Mouse (Mus musculus) kidney, postnatal 4 days (tissue): ENCODE data around the gene Gpx6.

ENCODE experiments used
- DNase-seq, 2 experiments: peaks; one replicate each; pipeline ENCODE4 v3.0.0; 2021; ENCODE audit warnings: mixed read lengths in 2 of 2

The Gpx6 gene

DNA sequence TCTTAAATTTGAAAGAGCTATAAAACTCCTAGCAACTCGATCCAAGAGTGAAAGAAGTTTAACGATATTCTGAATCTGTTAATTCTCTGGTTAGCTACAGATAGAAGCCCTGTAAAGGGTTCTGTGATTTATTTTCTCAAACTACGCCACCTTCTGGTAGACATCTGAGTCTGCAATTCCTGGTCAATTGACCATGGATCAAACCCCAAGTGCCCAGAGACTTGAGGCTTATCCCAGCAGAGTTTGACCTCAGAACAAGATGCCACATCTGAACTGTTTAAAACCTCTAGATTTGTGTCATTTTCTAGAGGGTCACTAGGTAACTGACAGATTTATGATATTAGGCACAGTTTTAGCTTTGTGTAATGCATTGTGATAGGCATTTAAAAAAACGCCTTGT, 14.3 kb downstream of the Gpx6 start:
- no peak for DNase-seq

GRCm38 (mm10) chr13:21326657-21327211, 14.8 kb downstream of the Gpx6 start:
- DNase-seq = peak; percentile 92

DNA sequence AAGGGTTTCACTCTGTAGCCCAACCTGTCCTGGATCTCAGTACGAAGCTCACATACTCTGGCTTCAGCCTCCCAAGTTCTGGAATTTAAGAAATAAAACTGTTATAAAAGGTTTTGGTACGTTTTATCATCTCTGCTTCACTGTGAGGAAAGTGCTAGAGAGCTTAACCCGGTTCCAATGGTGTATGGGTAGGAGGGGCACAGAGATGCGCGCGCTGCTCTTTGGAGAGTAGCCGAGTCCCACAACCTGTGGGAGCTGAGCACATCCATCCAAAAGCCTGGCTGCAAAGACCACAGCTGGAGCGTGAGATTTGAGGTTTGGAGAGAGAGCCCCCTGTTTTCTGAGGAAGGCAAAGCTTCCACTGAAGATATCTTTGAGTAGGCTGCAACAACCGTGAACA, 15.5 kb downstream of the Gpx6 start:
- DNase-seq = peak; percentile 16 to 38

DNA sequence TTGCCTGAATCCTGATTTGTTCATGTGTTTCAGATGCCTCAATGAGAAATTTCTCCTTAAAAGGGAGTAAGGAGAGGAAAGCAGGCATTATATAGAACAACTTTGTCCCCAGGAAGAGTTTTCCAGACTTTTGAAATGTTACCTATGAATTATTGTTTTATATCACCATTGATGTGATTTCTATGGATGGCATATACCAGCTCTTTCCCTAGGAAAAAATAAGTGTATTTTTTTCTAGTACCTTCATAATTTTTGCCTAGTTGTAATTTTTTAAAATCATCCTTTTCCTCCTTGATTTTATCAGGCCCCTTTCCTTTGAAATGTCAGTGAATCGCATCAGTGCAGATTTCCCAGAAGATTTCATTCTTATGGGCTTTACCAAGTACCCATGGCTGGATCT, 34.7 kb downstream of the Gpx6 start, which contains the start of gene Olfr1367:
TSS of gene Olfr1367 (plus strand) at position 301 of the 400 bp plus-strand sequence.
- no peak for DNase-seq

DNA sequence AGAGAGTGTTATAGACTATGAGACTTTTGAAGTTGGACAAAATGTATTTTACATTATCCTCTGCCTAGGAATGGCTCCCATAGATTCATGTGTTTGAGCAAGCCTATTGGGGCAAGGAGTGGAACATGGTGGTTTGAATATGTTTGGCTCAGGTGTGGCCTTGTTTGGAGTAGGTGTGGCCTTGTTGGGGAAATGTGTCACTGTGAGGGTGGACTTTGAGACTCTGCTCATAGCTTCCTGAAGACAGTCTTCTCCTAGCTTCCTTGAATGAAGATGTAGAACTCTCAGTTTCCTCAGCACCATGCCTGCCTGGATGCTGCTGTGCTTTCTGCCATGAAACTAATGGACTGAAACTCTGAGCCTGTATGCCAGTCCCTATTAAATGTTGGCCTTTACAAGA, 38.7 kb downstream of the Gpx6 start:
- no peak for DNase-seq

DNA sequence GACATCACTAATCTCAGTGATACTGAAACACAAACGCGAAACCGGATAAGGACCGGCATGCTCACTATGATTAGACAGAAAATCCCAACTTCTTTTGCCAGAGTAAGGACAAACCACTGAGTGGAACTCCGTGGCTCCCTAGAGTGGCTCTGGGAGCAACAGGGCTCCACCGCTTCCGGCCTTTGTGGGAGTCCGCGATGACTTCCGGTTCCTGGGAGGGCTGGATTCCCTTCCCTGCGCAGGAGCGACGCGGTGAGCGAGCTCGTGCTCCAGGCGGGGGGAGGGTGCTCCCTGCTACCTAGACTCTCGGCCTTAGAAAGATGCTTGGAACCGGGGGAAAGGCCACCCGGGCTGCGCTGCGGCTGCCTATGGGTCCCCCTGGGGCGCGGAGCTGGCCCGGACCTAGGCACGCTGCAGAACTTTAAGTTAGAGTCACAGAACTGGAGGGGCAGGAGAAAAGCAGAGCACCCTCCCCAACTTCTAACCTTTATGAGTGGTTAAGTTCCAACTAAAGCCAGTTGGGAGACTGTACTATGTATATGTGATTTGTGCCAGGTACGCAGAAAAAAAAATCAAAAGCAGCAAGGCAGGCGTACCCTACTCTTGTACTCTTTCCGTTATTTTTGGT, 50.8 kb downstream of the Gpx6 start, which contains the start of gene Zscan12:
TSS of gene Zscan12 (plus strand) at position 200 of the 628 bp plus-strand sequence.
- DNase-seq = peak; percentile 89 to 94

- peak; percentile 14 to 27 for DNase-seq
Observed at GRCm38 (mm10) chr13:21363719-21364118, 51.8 kb downstream of the Gpx6 start.

- DNase-seq = no peak
Observed at GRCm38 (mm10) chr13:21366635-21367034, 54.7 kb downstream of the Gpx6 start.
